14 mouse cellular contexts compared by ENCODE assay signal in the genomic region with DNA sequence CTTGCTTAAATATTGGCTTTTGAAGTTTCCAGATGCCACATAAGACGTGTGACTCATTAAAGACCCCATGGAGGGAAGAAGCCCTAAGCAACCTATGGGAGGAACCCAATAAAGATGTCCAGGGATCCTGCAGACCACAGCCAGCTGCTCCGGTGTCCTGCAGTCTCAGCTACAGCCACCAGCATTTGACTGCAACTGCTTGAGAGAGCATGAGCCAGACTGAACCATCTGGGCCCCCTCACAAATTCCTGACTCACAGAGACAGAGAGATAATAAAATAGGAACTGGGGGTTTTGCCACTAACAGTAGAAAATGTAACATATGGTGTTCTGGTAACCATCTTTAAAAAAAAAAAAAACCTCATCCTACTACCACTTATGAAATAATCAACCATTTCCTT.
A peak's percentile ranks its signal among the peaks of the same experiment; 100 is the strongest.
DNase-seq lines count a peak whose midpoint lies in the region; ATAC-seq and TF ChIP-seq lines count a peak whose summit lies in the region.
"Had no signal": no experiment of that assay in that cellular context is flagged by ENCODE, and none has a peak within 500 bp of the region (broad histone marks: within the 10 kb centered on the region; RNA-seq: fewer than 3 reads in every experiment).

No protein-coding gene starts in this region.

- intact Hi-C loops in heart, postnatal 10 days (cut with DNase I): no loop called here

- ATAC-seq in forebrain, postnatal 0 days: no peak
- ATAC-seq in forebrain, embryonic 15.5 days (replicated peaks): no peak
- ATAC-seq in midbrain, postnatal 0 days (ENCODE audit: low FRiP score): no peak
- ATAC-seq in midbrain, embryonic 14.5 days (ENCODE audit: low FRiP score, low TSS enrichment): no peak
- ATAC-seq: midbrain, embryonic 15.5 days had no signal

- DNase-seq in forebrain, postnatal 0 days: peak; percentile 17
- peak; percentile 36 for DNase-seq in midbrain, postnatal 0 days (ENCODE audit: low spot score)
- DNase-seq in midbrain, embryonic 14.5 days: no peak
- peak; percentile 14 for DNase-seq in left cerebral cortex, adult 11 months (ENCODE audit: low spot score)
- peak; percentile 20 to 56 for DNase-seq in right cerebral cortex, postnatal 36 days (ENCODE audit: low spot score in 2 of 2)
- no peak for DNase-seq in gastrocnemius, postnatal 10 days
- no peak for DNase-seq in heart, postnatal 10 days
- DNase-seq: lung, postnatal 36 days had no signal

- H3K27ac ChIP-seq in forebrain, postnatal 0 days (ENCODE audit: low read depth, low read length): no peak overlapping the region
- no peak overlapping the region for H3K27ac ChIP-seq in forebrain, embryonic 15.5 days (replicated peaks)
- no peak overlapping the region for H3K27ac ChIP-seq in midbrain, postnatal 0 days (ENCODE audit: low read depth, low read length)
- no peak overlapping the region for H3K27ac ChIP-seq in midbrain, embryonic 14.5 days (replicated peaks; ENCODE audit: low read depth, low read length)
- H3K27ac ChIP-seq: hindbrain, embryonic 10.5 days; liver, embryonic 14.5 days; midbrain, embryonic 15.5 days; neural tube, embryonic 13.5 days; stomach, postnatal 0 days had no signal

- TF ChIP-seq CTCF in forebrain, postnatal 0 days (IDR thresholded peaks at IDR 0.05; ENCODE audit: low read depth): no peak
- no peak for TF ChIP-seq CTCF in midbrain, postnatal 0 days (IDR thresholded peaks at IDR 0.05)

- H3K4me1 ChIP-seq in forebrain, postnatal 0 days (ENCODE audit: insufficient read depth): no peaks in the 10 kb centered on the region
- H3K4me1 ChIP-seq in forebrain, embryonic 15.5 days: no peaks in the 10 kb centered on the region
- no peaks in the 10 kb centered on the region for H3K4me1 ChIP-seq in midbrain, postnatal 0 days (ENCODE audit: insufficient read depth, low read length)
- no peaks in the 10 kb centered on the region for H3K4me1 ChIP-seq in midbrain, embryonic 14.5 days (ENCODE audit: control insufficient read depth, insufficient read depth, low read length)
- H3K4me1 ChIP-seq: hindbrain, embryonic 10.5 days; midbrain, embryonic 15.5 days; neural tube, embryonic 13.5 days had no signal

- H3K27me3 ChIP-seq in forebrain, postnatal 0 days (ENCODE audit: insufficient read depth, low read length): no peaks in the 10 kb centered on the region
- H3K27me3 ChIP-seq in forebrain, embryonic 15.5 days: no peaks in the 10 kb centered on the region
- H3K27me3 ChIP-seq in midbrain, postnatal 0 days (ENCODE audit: insufficient read depth, low read length): no peaks in the 10 kb centered on the region
- H3K27me3 ChIP-seq in midbrain, embryonic 14.5 days (ENCODE audit: control insufficient read depth, insufficient read depth, low read length): no peaks in the 10 kb centered on the region
- H3K27me3 ChIP-seq: midbrain, embryonic 15.5 days; neural tube, embryonic 13.5 days had no signal

- no peaks in the 10 kb centered on the region for H3K36me3 ChIP-seq in forebrain, postnatal 0 days (ENCODE audit: insufficient read depth)
- no peaks in the 10 kb centered on the region for H3K36me3 ChIP-seq in forebrain, embryonic 15.5 days
- H3K36me3 ChIP-seq in midbrain, postnatal 0 days (ENCODE audit: insufficient read depth, low read length): no peaks in the 10 kb centered on the region
- H3K36me3 ChIP-seq in midbrain, embryonic 14.5 days (ENCODE audit: control insufficient read depth, insufficient read depth, low read length): no peaks in the 10 kb centered on the region
- H3K36me3 ChIP-seq: hindbrain, embryonic 10.5 days; midbrain, embryonic 15.5 days; neural tube, embryonic 13.5 days had no signal

- H3K9ac ChIP-seq in forebrain, postnatal 0 days: no peak overlapping the region
- H3K9ac ChIP-seq in forebrain, embryonic 15.5 days (replicated peaks): no peak overlapping the region
- no peak overlapping the region for H3K9ac ChIP-seq in midbrain, postnatal 0 days (replicated peaks; ENCODE audit: low read length, poor library complexity, severe bottlenecking)
- H3K9ac ChIP-seq in midbrain, embryonic 14.5 days (replicated peaks; ENCODE audit: low read length): no peak overlapping the region
- H3K9ac ChIP-seq: liver, embryonic 14.5 days; midbrain, embryonic 15.5 days; neural tube, embryonic 13.5 days had no signal

- no peak overlapping the region for H3K4me3 ChIP-seq in forebrain, postnatal 0 days (ENCODE audit: low read depth, low read length)
- H3K4me3 ChIP-seq in forebrain, embryonic 15.5 days: no peak overlapping the region
- H3K4me3 ChIP-seq in midbrain, postnatal 0 days (ENCODE audit: low read depth, low read length): no peak overlapping the region
- no peak overlapping the region for H3K4me3 ChIP-seq in midbrain, embryonic 14.5 days (replicated peaks; ENCODE audit: low read depth, low read length)
- H3K4me3 ChIP-seq: hindbrain, embryonic 10.5 days; midbrain, embryonic 15.5 days; neural tube, embryonic 13.5 days had no signal

- H3K4me2 ChIP-seq in forebrain, postnatal 0 days (ENCODE audit: low read depth): no peak overlapping the region
- no peak overlapping the region for H3K4me2 ChIP-seq in forebrain, embryonic 15.5 days (replicated peaks)
- H3K4me2 ChIP-seq in midbrain, postnatal 0 days (ENCODE audit: low read depth, low read length, poor library complexity, severe bottlenecking): no peak overlapping the region
- H3K4me2 ChIP-seq in midbrain, embryonic 14.5 days (ENCODE audit: low read length): no peak overlapping the region
- H3K4me2 ChIP-seq: midbrain, embryonic 15.5 days; neural tube, embryonic 13.5 days had no signal

- 71% methylated on average over 2 of the region's 2 CpGs for WGBS in forebrain, postnatal 0 days
- 70% methylated on average over 2 of the region's 2 CpGs for WGBS in forebrain, embryonic 15.5 days
- WGBS in midbrain, postnatal 0 days: 79% methylated on average over 2 of the region's 2 CpGs
- WGBS in midbrain, embryonic 14.5 days: 73% methylated on average over 2 of the region's 2 CpGs

- no peaks in the 10 kb centered on the region for H3K9me3 ChIP-seq in forebrain, postnatal 0 days (ENCODE audit: low read length)
- no peaks in the 10 kb centered on the region for H3K9me3 ChIP-seq in forebrain, embryonic 15.5 days
- H3K9me3 ChIP-seq in midbrain, postnatal 0 days (ENCODE audit: low read length): no peaks in the 10 kb centered on the region
- no peaks in the 10 kb centered on the region for H3K9me3 ChIP-seq in midbrain, embryonic 14.5 days (ENCODE audit: control insufficient read depth, low read length)
- H3K9me3 ChIP-seq: hindbrain, embryonic 10.5 days; midbrain, embryonic 15.5 days; neural tube, embryonic 13.5 days had no signal

Comparison
In these comparisons a context has a peak if more than half of its experiments do, and no peak if none do; other contexts are left out.
1. DNase-seq: peak in forebrain, postnatal 0 days (single experiment), midbrain, postnatal 0 days (single experiment), left cerebral cortex, adult 11 months (single experiment) and right cerebral cortex, postnatal 36 days (2 of 2); none in midbrain, embryonic 14.5 days (single experiment), gastrocnemius, postnatal 10 days (single experiment) and heart, postnatal 10 days (0 of 2).